Mouse (Mus musculus) megakaryocyte progenitor cell, adult 5-6 weeks (primary cell): ENCODE measurements around the gene Mrgpra3. TPM values are rescaled to one million over a fixed set of nuclear protein-coding genes. Genes with fewer than 3 reads are reported as not detected.

ENCODE experiments used
- ATAC-seq: replicated peaks from 2 replicates; pipeline ENCODE4 v1.8.0; 2016; ENCODE audit warnings: mild to moderate bottlenecking, moderate TSS enrichment, inconsistent platforms; ENCODE audit not compliant: poor library complexity
- total RNA-seq, 2 experiments: library from RNA; stranded (forward) in 1 of 2; stranded (reverse) in 1 of 2; fragments of 157-497, 149-512 nt in 1 of 2; fragments of 200-1000 nt in 1 of 2; gene quantifications; 2 replicates each; pipeline versions ENCODE4 v1.2.3 to v1.2.4; 2015 to 2017

The Mrgpra3 gene
- total RNA-seq (2015) (not detected in 2 replicates), total RNA-seq (2017) (not detected in 2 replicates)

DNA sequence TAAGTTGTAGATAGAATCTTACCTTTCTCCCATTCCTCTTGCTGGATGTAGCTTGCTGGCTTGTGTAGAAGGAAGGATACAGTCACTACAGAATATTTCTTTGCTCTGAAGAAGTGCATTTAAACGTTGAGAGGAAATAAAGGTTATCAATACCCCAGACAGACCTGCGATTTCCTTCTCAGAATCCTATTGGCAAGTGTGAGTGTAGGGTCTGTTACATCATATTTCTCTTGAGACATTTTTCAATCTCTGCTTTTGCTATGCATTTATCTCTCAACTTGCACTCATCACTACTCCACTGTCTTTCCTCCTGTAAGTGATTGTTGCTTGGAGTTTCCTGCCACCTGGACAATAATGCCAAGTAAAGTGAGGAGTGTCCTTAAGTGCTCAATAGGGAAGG is at the start of gene Mrgpra3:
Mrgpra3 (minus strand) TSS at position 101 of the 400 bp plus-strand sequence.
- ATAC-seq: no peak

Other genes with a start within 250 kb of the Mrgpra3 start
- gene Mrgpra1, start 247.1 kb downstream of the Mrgpra3 start, total RNA-seq (2015): not detected in 2 replicates
- not detected in 2 replicates for gene Mrgpra1, start 247.1 kb downstream of the Mrgpra3 start, total RNA-seq (2017)
- 14.1 and 19.8 TPM in 2 replicates for gene Mrgpra2a, start 149.2 kb downstream of the Mrgpra3 start, total RNA-seq (2015)
- gene Mrgpra2a, start 149.2 kb downstream of the Mrgpra3 start, total RNA-seq (2017): 1.2 and 5.4 TPM in 2 replicates
- 70.6 and 88.3 TPM in 2 replicates for gene Mrgpra2b, start 72.5 kb downstream of the Mrgpra3 start, total RNA-seq (2015)
- gene Mrgpra2b, start 72.5 kb downstream of the Mrgpra3 start, total RNA-seq (2017): 15.6 and 18.7 TPM in 2 replicates